8 mouse cellular contexts compared by ENCODE assay signal in genomic region chr14:57664822-57665627, GRCm38 (mm10). TPM values are rescaled to one million over a fixed set of nuclear protein-coding genes. Genes with fewer than 3 reads are reported as not detected.
A peak's percentile ranks its signal among the peaks of the same experiment; 100 is the strongest.
DNase-seq lines count a peak whose midpoint lies in the region; ATAC-seq lines count a peak whose summit lies in the region.

Gene Xpo4 (minus strand): TSS chr14:57665430.

- no peaks in the 10 kb centered on the region for H3K9me3 ChIP-seq in embryonic facial prominence, embryonic 10.5 days
- no peaks in the 10 kb centered on the region for H3K9me3 ChIP-seq in midbrain, embryonic 11.5 days (ENCODE audit: control insufficient read depth, low read length)

- ATAC-seq in granulocyte monocyte progenitor cell, adult 5-6 weeks (replicated peaks; ENCODE audit: poor library complexity, severe bottlenecking), result peak; percentile 87
- peak; percentile 96 for ATAC-seq in midbrain, embryonic 11.5 days (ENCODE audit: low FRiP score)

- H3K27me3 ChIP-seq in embryonic facial prominence, embryonic 10.5 days (replicated peaks; ENCODE audit: low read depth, poor library complexity, severe bottlenecking), result no peaks in the 10 kb centered on the region
- no peaks in the 10 kb centered on the region for H3K27me3 ChIP-seq in midbrain, embryonic 11.5 days (ENCODE audit: control insufficient read depth, insufficient read depth, low read length)

- peak; percentile 91 for DNase-seq in adrenal gland, postnatal 14 days
- DNase-seq in embryonic facial prominence, embryonic 10.5 days (ENCODE audit: low spot score), result peak; percentile 90
- DNase-seq in kidney, adult 11 months, result peak; percentile 76
- DNase-seq in left cerebral cortex, postnatal 4 days, result peak; percentile 80
- DNase-seq in midbrain, embryonic 11.5 days (ENCODE audit: low spot score, missing footprints), result peak; percentile 99
- DNase-seq in right cerebral cortex, postnatal 4 days, result peak; percentile 81
- DNase-seq in yolk sac, embryonic 10.5 days (ENCODE audit: low spot score), result peak; percentile 87

- H3K9ac ChIP-seq in midbrain, embryonic 11.5 days (ENCODE audit: low read length), result peak within 1 kb of the TSS; percentile 81

- intact Hi-C loops in left cerebral cortex, postnatal 4 days (cut with DNase I), result no loop called here

- H3K4me1 ChIP-seq in embryonic facial prominence, embryonic 10.5 days, result peaks cover 25% of the 10 kb centered on the region
- H3K4me1 ChIP-seq in midbrain, embryonic 11.5 days (ENCODE audit: control insufficient read depth, insufficient read depth, low read length), result peaks cover 6% of the 10 kb centered on the region; the same call in 1 of the 2 replicates

- peak within 1 kb of the TSS; percentile 97 for H3K27ac ChIP-seq in embryonic facial prominence, embryonic 10.5 days (replicated peaks)
- peak within 1 kb of the TSS; percentile 97 for H3K27ac ChIP-seq in midbrain, embryonic 11.5 days (ENCODE audit: low read depth, low read length)

- peaks cover 9% of the 10 kb centered on the region; the same call in 1 of the 2 replicates for H3K36me3 ChIP-seq in embryonic facial prominence, embryonic 10.5 days (replicated peaks)
- no peaks in the 10 kb centered on the region for H3K36me3 ChIP-seq in midbrain, embryonic 11.5 days (ENCODE audit: control insufficient read depth, insufficient read depth, low read length)

- H3K4me3 ChIP-seq in embryonic facial prominence, embryonic 10.5 days, result peak within 1 kb of the TSS; percentile 90
- H3K4me3 ChIP-seq in midbrain, embryonic 11.5 days (ENCODE audit: low read depth, low read length), result peak within 1 kb of the TSS; percentile 77

- under 1% methylated on average over 80 of the region's 80 CpGs for WGBS in embryonic facial prominence, embryonic 10.5 days
- WGBS in midbrain, embryonic 11.5 days, result 0% methylated on average over 63 of the region's 80 CpGs

- H3K4me2 ChIP-seq in midbrain, embryonic 11.5 days, result peak within 1 kb of the TSS; percentile 73

RNA-seq across cellular contexts. Expression of gene Xpo4, which starts in this region (rescaled TPM):
- total RNA-seq in adrenal gland, postnatal 14 days (2021), result 28.2 and 30.0 TPM in 2 replicates
- polyA plus RNA-seq in embryonic facial prominence, embryonic 10.5 days (2016; fragmentation: Nextera tagmentation; extraction: Ambion mirVana), result 30.0 and 32.9 TPM in 2 replicates
- total RNA-seq in granulocyte monocyte progenitor cell, adult 5-6 weeks (2014; fragmentation: Nextera tagmentation), result 23.6 and 30.4 TPM in 2 replicates
- 39.3 and 41.7 TPM in 2 replicates for total RNA-seq in granulocyte monocyte progenitor cell, adult 5-6 weeks (2017)
- total RNA-seq in left cerebral cortex, postnatal 4 days (2021), result 10 to 100 TPM; 18.5 to 20.1 TPM
- polyA plus RNA-seq in midbrain, embryonic 11.5 days (2014; fragmentation: Nextera tagmentation; extraction: Ambion mirVana), result 32.6 and 33.9 TPM in 2 replicates

Comparison
In these comparisons a context has a peak if more than half of its experiments do, and no peak if none do; other contexts are left out.
1. Peak in every context shown above with its lines: DNase-seq, ATAC-seq, H3K4me3 ChIP-seq and H3K27ac ChIP-seq.